Mouse (Mus musculus): ENCODE results near the gene Ccdc78. TPM values are rescaled to one million over a fixed set of nuclear protein-coding genes. Genes with fewer than 3 reads are reported as not detected.

Gene Ccdc78
- polyA plus RNA-seq, 1 experiment from 2014 or later, result 0.47 TPM

DNA sequence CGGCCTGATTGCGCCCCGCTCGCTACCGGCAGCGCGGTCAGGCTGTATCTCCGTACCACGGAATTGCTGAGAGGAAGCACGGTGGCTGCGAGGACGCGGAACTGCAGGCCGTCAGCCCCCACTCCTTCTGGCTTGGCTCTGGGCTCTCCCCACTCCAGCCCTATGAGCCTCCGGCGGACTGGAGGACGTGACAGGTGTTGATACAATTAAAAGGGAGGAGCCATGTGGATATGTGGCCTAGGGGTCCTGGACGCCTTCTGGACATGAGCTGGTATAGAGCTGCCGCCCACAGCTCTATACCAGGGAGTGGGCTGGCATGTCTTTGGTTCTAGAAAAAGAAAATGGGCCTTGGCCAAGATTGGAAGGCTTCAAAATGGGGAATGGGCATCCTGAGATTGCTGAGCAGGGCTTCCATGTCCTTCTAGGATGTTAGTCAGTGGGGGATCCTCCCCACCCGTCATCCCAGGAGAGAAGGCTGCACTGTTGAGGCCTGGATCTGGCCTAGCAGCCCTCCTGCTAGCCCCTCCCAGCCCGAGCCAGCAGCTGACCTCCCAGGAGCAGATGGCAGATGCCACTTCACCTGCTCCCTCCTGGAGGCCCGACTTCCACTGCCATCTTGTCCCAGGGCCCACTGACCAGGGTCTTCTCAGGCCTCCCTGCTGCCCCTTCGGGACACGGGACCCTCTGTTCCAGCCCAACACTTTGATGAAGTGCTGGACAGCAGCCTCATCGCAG lies 23.4 kb downstream of the Ccdc78 start:
- no peak for DNase-seq (ENCODE audit: low spot score)

DNA sequence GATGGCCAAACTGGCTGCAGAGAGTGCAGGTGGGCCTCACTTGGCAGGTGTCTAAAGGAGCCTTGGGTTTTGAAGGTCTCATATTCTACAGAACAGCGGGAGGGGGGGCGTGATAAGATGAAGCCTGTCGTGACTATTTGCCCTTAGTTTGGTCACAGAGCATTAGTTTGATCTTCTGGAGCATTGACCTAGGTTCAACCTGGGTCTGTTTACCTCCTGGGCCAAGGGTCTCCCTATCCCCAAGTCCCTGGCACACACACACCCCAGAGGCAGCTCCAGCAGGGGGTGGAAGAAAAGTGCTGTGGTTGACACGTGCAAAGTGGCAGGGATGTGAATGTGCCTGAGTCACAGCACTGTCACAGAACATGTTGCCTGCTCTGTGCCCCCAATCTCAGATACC lies 24.5 kb downstream of the Ccdc78 start:
- no peak for DNase-seq (ENCODE audit: low spot score)

GRCm38 (mm10) chr17:25813471-25813870 lies 27.1 kb downstream of the Ccdc78 start:
- peak; percentile 83 for DNase-seq (ENCODE audit: low spot score)

DNA sequence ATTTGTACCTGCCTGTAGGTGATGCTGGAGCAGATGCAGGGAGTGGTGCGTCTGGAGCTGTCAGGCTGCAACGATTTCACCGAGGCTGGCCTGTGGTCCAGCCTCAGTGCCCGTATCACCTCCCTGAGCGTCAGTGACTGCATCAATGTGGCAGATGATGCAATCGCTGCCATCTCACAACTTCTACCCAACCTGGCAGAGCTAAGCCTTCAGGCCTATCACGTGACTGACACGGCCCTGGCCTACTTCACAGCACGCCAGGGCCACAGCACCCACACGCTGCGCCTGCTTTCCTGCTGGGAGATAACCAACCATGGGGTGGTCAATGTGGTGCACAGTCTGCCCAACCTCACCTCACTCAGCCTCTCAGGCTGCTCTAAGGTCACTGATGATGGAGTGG lies 31.3 kb downstream of the Ccdc78 start:
- DNase-seq (ENCODE audit: low spot score), result no peak

GRCm38 (mm10) chr17:25818851-25819780 lies 32.7 kb downstream of the Ccdc78 start:
- no peak for DNase-seq (ENCODE audit: low spot score)

DNA sequence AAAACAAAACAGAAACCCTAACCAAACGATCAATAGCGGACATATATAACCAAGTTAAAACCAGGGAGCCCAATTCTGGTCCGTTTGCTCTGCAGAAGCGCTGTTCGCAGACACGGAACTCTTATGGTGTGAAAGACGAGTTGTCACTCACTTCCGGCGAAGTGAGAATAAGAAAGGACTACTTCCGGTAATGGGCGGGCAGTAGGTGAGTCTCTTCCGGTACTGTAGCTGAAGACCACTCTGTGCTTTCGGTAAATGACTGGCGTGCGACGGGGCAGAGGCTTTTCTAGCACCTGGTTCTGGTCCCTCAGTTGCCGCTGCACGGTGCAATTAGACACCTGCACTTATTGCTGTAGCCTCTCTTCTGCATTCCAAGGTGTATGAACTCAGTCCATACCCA lies 37.1 kb downstream of the Ccdc78 start, which contains the start of gene Wdr24:
Gene Wdr24, plus strand, starts transcription at position 176 of the 400 bp plus-strand sequence.
- DNase-seq (ENCODE audit: low spot score), result peak; percentile 89

DNA sequence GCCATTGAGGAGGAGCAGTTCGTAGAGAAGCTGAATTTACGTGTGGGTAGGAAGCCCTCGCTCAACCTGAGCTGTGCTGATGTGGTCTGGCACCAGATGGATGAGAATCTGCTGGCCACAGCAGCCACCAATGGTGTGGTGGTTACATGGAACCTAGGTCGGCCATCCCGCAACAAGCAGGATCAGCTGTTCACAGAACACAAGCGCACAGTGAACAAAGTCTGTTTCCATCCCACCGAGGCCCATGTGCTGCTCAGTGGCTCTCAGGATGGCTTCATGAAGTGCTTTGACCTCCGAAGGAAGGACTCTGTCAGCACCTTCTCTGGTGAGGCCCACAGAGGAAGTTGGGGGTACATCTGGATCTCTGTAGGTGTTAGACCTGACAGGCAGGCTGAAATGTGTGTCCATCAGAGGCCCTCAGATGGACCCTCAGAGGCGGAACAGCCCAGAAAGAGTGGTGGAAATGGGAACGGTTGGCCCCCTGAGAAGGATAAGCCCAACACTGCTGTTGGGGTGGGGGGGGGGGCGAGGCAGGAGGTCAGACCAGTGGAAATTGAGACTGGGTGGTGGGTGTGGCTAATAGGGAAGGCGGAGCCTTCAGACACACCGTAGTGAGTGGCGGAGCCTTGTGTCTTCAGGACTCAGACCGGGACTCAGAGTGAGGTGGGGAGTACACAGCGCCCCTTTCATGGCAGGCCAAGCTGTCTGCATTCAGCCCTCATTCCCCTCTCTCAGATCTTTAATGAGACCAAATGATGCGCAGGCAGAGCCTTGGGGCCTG lies 38.2 kb downstream of the Ccdc78 start:
- no peak for DNase-seq (ENCODE audit: low spot score)

DNA sequence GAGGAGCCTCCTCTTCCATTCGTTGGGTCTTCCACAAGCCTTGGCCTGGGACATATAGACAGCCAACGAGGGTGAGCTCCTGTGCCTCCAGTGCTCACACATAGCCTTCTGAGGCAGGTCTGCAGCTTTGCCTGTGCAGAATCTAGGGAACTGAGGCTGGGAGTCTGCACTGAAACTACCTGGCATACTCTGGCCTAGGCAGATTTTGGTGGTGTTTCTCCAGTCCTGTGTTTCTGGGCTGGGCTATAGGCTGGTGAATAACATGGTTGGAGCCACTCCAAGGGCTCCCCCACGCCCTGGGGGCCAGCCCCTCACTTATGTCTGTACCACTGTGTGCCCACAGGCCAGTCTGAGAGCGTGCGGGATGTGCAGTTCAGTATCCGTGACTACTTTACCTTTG lies 38.9 kb downstream of the Ccdc78 start:
- no peak for DNase-seq (ENCODE audit: low spot score)

DNA sequence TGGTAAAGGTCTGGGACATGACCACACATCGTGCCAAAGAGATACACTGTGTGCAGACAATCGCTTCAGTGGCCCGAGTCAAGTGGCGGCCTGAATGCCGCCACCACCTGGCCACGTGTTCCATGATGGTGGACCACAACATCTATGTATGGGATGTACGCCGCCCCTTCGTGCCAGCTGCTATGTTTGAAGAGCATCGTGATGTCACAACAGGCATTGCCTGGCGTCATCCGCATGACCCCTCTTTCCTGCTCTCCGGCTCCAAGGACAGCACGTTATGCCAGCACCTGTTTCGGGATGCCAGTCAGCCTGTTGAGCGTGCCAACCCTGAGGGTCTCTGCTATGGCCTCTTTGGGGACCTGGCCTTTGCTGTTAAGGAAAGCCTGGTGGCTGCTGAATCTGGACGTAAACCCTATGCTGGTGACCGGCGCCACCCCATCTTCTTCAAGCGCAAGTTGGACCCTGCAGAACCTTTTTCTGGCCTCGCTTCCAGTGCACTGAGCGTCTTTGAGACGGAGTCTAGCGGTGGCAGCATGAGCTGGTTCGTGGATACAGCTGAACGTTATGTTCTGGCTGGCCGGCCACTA lies 39.7 kb downstream of the Ccdc78 start:
- no peak for DNase-seq (ENCODE audit: low spot score)

DNA sequence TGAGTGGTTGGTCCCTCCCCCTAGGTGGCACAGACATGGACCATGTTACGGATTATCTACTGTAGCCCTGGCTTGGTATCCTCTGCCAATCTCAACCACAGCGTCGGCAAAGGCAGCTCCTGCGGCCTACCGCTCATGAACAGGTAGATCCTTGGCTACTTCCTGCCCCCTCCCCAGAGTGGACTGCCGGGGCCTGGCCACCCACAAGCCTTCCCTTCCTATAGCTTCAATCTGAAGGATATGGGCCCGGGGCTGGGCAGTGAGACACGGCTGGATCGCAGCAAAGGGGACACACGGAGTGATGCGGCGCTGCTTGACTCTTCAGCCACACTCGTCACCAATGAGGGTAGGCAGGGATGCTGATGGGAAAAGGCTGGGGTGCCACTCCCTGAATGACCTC lies 40.6 kb downstream of the Ccdc78 start:
- DNase-seq (ENCODE audit: low spot score), result no peak

DNA sequence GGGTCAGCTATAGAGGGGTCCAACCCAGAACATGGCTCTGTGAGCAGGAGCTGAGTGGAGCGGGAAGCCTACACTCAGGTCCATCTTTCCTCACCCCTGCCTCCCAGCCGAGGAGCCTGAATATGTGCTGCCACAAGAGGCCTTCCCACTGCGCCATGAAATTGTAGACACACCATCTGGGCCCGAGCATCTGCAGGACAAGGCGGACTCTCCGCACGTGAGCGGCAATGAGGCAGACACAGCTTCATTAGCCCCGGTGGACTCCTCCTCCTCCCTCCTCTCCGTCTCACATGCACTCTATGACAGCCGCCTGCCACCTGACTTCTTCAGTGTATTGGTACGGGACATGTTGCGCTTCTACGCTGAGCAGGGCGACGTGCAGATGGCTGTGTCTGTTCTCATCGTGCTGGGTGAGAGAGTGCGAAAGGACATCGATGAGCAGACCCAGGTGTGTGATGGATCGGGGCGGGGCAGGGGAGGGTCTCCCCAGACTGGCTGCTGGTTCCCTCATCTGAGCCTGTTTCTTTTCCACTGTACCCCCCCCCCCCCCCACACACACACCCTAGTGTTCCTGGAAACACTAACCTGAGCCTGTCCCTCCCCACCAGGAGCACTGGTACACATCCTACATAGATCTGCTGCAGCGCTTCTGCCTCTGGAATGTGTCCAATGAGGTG lies 41.3 kb downstream of the Ccdc78 start:
- no peak for DNase-seq (ENCODE audit: low spot score)

- DNase-seq (ENCODE audit: low spot score), result peak; percentile 22
These were observed 41.8 kb downstream of the Ccdc78 start for GRCm38 (mm10) chr17:25828223-25828594.

- DNase-seq (ENCODE audit: low spot score), result peak; percentile 81
These were observed 42.6 kb downstream of the Ccdc78 start, which contains the start of gene Jmjd8 for GRCm38 (mm10) chr17:25828712-25829557. Gene Jmjd8, plus strand, starts transcription at chr17:25828867.

DNA sequence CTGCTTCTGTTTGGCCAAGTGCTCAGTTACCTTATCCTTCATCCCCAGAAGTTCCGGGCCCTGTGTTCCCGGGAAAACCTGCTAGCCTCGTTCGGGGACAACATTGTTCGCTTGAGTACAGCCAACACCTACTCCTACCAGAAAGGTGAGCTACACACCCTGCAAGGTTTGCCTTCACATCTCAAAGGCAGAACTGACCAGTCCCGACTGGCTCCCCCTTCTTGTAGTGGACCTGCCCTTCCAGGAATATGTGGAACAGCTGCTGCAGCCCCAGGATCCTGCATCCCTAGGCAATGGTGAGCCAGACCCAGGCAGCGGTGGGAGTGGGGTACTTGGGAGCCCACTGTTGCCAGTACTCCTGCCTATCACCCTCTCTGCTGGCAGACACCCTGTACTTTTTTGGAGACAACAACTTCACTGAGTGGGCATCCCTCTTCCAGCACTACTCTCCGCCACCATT lies 43.2 kb downstream of the Ccdc78 start:
- no peak for DNase-seq (ENCODE audit: low spot score)

GRCm38 (mm10) chr17:25830200-25830753 lies 43.9 kb downstream of the Ccdc78 start:
- DNase-seq (ENCODE audit: low spot score), result no peak

DNA sequence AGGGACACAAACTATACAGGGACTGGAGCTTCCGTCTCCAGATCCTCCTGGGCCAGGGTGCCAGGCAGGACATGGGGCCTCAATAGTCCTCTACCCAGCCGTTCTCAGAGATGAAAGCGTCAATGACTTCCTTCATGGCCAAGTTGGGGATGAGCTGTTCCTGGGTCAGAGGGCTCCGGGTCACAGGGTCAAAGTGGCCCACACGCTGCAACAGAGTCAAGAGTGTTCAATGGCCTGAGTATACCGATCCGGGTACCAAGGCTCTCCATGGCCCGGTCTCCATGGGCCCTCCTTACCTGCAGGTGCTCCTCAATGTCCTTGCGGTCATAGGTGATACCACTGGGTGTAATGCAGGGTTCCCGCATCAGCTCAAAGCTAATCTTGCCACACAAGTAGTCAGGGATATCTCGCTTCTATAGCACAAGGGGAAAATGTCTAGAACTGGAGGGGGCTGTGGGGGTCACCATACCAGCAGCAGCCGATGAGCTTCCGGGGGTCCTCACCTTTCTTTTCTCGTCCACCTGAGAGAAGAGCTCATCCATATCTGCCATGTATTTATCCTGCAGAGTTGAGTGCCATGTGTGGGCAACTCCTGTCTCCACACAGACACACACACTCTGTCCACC lies 44.5 kb downstream of the Ccdc78 start:
- no peak for DNase-seq (ENCODE audit: low spot score)

DNA sequence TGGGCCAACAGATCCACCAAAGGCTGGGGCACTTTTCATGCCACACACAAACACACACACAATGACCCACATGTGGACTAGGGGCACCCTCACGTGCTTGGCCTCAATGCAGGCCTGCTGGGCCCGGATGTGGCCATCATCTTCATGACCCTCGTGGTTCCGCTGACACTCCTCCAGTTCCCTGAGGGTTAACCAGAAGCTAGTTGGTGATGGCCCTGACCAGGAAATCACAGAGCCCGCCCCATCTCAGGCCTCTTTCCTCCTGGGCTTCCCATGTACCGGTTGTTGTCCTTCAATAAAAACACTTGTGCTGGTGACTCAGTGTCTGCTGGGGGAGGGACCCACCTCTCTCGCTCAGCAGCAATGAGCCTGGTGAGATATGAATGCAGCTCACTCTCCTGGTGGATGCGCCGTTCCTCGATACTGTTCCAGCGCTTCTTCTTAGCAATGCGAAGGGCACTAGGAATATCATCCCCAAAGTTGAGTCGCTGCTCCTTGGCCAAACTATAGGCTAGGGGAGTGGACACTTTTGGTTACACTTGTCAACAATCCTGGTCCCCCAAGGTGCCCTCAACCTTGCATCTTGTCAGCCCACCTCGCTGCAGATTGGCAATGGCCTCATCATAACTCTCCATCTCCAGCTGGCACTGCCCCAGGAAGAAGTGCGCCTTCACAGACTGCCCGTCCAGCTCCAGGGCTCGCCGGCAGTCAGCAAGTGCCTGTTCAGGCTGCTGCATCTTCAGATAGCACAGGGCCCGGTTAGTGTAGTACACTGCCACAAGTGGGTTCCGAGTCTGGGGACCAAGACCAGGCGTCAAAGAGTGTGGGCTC lies 45.3 kb downstream of the Ccdc78 start:
- DNase-seq (ENCODE audit: low spot score), result no peak

Measured in thymus, postnatal 0 days (tissue).